Mouse (Mus musculus) ovary, adult 18-20 months (tissue): ENCODE data around the gene Hoxc13.

ENCODE experiments used
- DNase-seq: peaks from one replicate; pipeline ENCODE4 v3.0.0; 2022; ENCODE audit warnings: low spot score, mixed read lengths

Gene Hoxc13

GRCm38 (mm10) chr15:102963671-102964640 lies 43.1 kb downstream of the Hoxc13 start:
- DNase-seq: no peak

DNA sequence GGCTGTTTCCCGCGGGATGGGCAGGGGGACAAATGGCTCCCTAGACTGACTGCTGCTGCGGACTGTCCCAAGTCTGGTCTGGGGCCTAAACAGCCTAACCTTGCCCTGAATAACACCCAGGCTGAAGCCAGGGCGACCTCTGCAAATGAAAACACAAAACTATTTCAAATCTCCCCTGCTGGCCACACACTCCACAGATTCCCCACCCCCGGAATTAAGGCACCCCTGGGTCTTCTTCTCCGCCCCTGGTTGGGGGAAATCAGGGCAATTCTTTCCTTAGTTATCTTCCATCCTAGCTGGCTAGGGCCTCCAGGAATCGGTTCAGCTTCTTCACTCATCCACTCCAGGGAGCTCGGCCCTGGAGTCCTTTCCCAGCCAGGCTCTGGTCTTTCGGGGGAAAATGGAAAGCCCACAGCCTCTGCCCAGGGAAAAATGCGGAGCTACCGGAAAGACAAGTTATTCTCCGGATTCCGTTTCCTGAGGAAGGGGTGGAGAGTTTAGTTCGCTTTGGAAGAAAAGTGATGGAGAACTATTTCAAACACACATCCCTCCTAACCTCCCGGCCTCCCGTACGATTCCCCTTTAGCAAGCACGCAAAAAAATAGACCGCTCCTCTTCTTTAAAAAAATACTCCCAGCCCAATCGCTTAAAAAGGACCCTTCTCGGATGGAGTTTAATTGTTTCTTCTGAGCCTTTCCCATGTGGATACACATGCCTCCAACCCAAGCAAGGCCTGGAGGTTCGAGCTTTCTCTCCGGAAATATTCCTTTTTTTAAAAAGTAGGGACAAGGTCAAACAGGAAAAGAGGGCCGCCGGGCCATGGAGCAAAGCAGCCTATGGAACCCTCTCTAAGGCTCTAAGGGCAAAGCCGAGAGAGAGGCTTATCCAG lies 44.3 kb downstream of the Hoxc13 start:
- no peak for DNase-seq

DNA sequence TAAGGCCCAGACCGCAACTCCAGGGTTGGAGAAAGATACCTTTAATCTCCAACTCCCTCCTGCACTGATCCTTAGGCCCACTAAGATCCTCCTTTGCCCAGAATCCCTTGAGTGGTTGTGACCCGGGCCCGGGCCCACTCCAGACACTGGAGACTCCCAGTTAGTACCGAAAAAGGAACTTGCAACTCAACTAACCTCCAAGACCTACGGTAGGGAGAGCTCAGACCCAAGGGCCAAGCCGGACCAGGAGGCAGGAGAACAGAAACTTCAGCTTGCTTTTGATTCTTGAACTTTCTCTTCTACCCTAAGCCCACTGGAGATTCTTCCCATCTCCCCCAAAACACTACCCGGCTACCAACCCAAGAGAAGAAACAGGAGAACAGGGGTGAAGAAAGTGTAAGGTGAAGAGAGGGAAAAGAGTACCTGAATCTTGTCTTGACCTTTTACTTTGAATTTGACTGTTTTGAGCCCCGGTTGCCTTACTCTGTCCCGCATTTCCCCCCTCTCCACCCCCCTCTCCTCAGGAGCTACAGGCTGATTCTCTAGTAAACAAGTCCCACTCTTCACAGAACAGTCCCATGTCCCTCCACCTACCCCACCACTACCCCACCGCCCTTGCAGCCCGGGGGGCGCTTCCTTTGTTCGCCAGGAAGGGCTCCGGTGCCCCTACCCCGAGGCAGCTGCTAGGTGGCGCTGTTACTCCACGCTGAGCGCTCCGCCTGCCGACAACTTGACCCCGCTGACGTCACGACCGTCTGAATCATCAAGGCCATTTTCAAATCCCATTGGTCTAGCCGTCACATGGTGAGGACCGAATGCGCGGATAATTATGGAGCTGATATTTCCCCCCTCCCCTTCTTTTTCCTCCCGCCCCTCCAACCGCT lies 45.2 kb downstream of the Hoxc13 start:
- peak; percentile 77 for DNase-seq

DNA sequence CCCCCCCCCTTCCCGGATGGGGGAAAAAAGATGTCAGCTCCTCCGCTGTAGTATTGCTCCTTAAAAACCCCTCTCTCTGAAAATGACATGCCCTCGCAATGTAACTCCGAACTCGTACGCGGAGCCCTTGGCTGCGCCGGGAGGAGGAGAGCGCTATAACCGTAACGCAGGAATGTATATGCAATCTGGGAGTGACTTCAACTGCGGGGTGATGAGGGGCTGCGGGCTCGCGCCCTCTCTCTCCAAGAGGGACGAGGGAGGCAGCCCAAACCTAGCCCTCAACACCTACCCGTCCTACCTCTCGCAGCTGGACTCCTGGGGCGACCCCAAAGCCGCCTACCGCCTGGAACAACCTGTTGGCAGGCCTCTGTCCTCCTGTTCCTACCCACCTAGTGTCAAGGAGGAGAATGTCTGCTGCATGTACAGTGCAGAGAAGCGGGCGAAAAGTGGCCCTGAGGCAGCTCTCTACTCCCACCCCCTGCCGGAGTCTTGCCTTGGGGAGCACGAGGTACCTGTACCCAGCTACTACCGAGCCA lies 45.9 kb downstream of the Hoxc13 start, which contains the start of gene Hoxc10:
Gene Hoxc10 (plus strand): TSS at position 21 of the 536 bp plus-strand sequence.
- no peak for DNase-seq

DNA sequence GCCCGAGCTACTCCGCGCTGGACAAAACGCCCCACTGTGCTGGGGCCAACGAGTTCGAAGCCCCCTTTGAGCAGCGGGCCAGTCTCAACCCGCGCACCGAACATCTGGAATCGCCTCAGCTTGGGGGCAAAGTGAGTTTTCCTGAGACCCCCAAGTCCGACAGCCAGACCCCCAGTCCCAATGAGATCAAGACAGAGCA lies 46.3 kb downstream of the Hoxc13 start, which contains the start of gene Hoxc5:
Gene Hoxc5 (plus strand): TSS at position 132 of the 199 bp plus-strand sequence.
- no peak for DNase-seq

DNA sequence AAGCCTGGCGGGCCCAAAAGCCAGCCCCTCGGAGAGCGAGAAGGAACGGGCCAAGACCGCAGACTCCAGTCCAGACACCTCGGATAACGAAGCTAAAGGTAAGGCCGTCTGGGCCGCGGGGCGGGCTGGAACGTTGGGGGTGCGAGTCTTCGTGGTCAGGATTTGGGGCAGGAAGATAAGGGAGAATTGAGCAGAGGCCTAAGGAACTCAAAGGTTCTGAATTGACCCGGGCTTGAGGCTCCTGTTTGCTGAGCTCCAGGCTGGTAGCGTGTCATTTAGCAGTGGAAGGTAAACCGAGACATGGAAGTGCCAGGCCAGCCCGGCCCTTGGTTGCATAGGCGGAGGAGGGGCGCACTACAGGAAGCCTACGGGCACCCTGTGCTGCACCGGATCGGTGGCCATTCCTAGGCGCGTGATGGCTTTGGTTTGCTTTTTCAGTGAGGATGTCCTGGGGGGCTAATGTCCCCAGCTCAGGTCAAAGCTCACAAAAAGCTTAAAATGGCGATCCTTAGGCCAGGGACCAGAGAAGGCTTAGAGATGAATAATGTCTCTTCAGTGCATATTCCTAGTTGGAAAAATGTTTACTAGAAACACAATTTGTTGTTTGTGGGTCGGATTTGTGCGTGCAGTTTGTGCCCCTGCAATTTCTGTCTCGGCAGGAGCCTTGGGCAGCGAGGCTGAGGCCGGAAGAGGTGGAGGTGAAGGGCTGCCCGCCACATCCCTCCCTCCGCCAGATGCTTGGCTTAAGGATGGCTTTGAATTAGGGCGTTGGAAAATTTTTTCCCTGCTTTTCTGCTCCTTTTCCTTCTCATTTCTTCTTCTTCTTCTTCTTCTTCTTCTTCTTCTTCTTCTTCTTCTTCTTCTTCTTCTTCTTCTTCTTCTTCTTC lies 46.9 kb downstream of the Hoxc13 start:
- no peak for DNase-seq

DNA sequence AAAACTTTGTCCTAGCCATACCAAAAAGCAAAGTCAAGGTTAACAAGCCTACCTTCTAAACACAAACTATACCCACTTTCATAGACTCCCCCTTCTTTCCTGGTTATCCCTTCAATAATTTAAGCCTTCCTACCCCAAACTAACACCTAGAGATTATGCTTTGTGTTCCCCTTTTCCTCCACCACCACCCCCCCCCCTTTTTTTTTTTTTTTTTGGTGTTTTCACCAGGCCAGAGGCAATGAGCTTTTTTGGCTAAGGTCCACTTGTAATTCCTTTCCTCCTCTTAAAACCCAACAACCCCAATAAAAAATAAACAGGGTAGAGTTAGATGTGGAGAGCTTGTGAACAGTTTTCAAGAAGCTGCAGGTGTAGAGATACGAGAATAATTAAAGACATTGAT lies 48.4 kb downstream of the Hoxc13 start:
- DNase-seq: no peak

- DNase-seq: no peak
Measured at GRCm38 (mm10) chr15:102970740-102971139, 49.8 kb downstream of the Hoxc13 start.

- DNase-seq: no peak
Measured at GRCm38 (mm10) chr15:102972254-102972653, 51.4 kb downstream of the Hoxc13 start.

DNA sequence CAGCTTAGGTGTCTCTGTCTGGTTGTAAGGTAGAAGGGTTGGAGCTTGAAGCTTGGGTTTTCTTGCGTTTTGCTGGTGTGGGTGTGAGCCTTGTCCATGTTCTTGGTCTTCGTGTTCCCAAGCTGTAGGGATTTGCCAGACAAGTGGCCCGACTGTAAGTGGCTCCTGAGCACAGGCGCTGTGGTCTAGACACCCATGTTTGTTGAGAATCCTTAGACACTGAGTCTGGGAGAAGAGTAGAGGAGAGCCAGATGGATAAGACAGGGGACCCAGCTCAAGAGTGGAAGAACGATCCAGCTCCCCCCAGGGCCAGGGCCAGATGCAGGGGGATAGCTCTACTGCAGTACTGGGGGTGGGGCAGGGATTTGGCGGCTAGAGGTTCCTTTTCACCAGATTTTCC lies 51.9 kb downstream of the Hoxc13 start:
- DNase-seq: no peak

DNA sequence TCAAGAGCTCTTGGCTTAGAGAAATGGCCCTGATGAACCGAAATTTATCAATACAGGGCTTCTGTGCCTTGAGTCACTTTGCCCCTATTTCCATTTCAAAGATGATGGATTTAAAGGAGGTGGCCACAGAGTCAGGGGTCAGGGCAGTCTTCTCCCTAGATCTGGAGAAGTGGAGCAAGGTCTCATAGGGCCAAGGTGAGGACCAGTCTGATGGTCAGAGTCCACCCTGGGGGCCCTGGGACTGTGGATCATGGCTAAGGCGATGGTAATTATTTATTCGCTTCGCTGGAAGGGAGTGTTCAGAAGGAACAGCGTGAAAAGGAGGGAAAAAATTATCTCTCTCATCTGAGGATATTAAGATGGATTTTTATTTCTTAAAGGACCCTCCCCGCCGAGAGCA lies 54.1 kb downstream of the Hoxc13 start:
- no peak for DNase-seq

DNA sequence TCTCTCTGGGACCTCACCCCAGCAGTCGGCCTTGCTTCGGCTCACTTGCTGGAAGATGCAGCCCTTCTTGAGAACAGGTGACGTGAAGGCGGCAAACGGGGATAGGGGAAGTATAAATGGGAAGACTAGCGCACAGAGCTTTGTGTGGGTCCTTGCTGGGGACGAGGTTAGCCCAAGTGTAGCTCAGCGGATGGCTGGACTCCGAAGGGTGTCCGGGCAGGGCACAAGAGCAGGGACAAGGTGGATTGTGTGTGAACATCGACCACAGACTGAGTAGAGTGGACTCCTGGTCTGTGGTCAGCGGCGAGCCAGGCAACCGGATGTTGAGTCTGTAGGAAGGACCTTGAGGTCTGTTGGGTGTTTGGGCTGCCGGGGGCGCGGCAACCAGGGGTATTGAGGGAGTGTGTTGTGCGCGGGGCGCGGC lies 54.8 kb downstream of the Hoxc13 start:
- no peak for DNase-seq

DNA sequence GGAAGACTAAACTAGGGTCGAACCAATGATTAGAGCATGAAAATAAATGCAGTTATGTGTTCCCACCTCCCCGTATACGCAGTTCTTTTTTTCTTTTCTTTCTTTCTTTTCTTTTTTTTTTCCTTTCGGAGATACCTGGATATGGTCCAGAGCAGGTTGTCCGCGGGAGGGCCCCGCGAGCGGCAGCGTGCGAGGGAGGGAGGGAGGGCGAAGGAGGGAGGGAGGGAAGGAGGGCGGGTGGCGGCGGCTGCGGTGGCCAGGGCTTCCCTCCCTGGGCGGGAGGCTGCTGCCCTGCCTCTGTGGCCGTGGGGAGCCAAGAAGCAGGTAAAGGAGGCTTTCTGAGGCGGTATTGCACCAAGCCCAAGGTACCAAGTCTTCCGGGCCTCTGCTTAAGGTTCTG lies 55.3 kb downstream of the Hoxc13 start, which contains the start of gene Hoxc9:
Gene Hoxc9 (plus strand): TSS at position 269 of the 400 bp plus-strand sequence.
- DNase-seq: no peak

GRCm38 (mm10) chr15:102976631-102977422 lies 55.9 kb downstream of the Hoxc13 start:
- no peak for DNase-seq

DNA sequence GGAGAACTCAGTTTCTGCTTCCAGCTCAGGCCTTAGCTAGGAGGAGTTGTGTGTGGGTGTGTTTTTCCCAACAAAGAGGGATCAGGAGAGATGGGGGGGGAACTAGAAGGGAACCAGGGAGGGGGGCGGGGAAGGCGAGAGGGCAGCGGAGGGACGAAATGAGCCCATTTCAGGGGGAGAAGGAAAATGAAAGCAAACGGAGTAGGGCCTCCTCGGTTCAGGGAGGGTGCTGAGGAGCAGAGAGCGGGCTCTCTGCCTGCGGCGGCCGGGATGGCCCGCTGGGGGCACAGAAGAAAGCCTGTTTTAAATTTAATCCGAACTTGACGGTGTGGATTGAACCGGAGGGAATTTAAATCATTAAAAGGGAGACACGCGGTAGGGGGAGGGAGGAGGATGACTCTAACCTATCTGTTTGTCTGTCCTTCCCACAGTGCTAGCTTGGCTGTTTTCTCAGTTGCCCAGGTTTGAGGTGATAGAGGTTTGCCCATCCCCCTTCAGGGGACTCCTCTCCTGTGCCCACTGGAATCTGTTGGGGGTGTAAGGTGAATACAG lies 56.6 kb downstream of the Hoxc13 start:
- DNase-seq: no peak
